Mouse (Mus musculus) liver, embryonic 14.5 days (tissue): ENCODE results near the gene Igsf6.

Experiments used
- CTCF ChIP-seq: IDR thresholded peaks from 2 replicates; pipeline ENCODE4 v1.5.1; 2016; ENCODE audit warnings: antibody characterized with exemption, low read depth, control low read depth
- EP300 ChIP-seq: IDR thresholded peaks from 2 replicates; pipeline ENCODE4 v1.6.1; 2016; ENCODE audit warnings: antibody characterized with exemption, low read depth

DNA sequence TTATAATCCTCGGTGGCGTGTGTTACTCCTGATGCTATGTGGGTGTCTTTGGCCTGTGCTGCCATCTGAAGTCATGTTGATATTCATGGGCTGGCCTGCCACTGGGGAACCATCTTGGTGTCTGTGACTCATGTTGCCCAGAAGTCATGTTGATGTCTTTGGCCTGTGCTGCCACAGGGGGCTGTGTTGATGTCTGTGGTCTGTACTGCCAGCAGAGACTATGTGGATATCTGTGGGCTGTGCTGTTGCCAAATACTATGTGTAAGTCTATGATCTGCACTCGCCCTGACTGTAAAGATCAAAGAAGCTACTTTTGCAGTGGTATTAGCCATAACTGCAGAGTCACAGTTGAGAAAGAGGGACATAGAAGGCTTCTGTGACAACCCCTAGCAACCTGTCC is 55.6 kb downstream of the Igsf6 start:
- no peak for TF ChIP-seq CTCF
- TF ChIP-seq EP300: no peak
